Mouse (Mus musculus): ENCODE results near the gene Cadm1. TPM values are rescaled to one million over a fixed set of nuclear protein-coding genes. Genes with fewer than 3 reads are reported as not detected.

Cadm1 gene
- total RNA-seq, 2 experiments from 2014 or later, result 31.6 to 38.0 TPM

GRCm38 (mm10) chr9:47801242-47801641 lies 271.3 kb downstream of the Cadm1 start:
- no peak for DNase-seq

- no peak for DNase-seq
These were observed 272.6 kb downstream of the Cadm1 start for GRCm38 (mm10) chr9:47802527-47802926.

GRCm38 (mm10) chr9:47803531-47804105 lies 273.6 kb downstream of the Cadm1 start:
- DNase-seq, result no peak

GRCm38 (mm10) chr9:47805658-47806057 lies 275.7 kb downstream of the Cadm1 start:
- no peak for DNase-seq

GRCm38 (mm10) chr9:47825668-47826067 lies 295.7 kb downstream of the Cadm1 start:
- no peak for DNase-seq

- DNase-seq, result peak; percentile 54 to 75
These were observed 298.8 kb downstream of the Cadm1 start for GRCm38 (mm10) chr9:47828762-47829161.

GRCm38 (mm10) chr9:47829204-47829603 lies 299.2 kb downstream of the Cadm1 start:
- DNase-seq, result no peak

- DNase-seq, result no peak
These were observed 299.9 kb downstream of the Cadm1 start for GRCm38 (mm10) chr9:47829846-47830245.

- DNase-seq, result no peak
These were observed 301.4 kb downstream of the Cadm1 start for GRCm38 (mm10) chr9:47831412-47831811.

- DNase-seq, result no peak
These were observed 308.2 kb downstream of the Cadm1 start for GRCm38 (mm10) chr9:47838170-47838569.

GRCm38 (mm10) chr9:47838890-47839691 lies 309.1 kb downstream of the Cadm1 start:
- no peak for DNase-seq

GRCm38 (mm10) chr9:47839692-47840025 lies 309.7 kb downstream of the Cadm1 start:
- DNase-seq, result no peak

GRCm38 (mm10) chr9:47843328-47843727 lies 313.4 kb downstream of the Cadm1 start:
- no peak for DNase-seq

- no peak for DNase-seq
These were observed 316.3 kb downstream of the Cadm1 start for GRCm38 (mm10) chr9:47846275-47846674.

- no peak for DNase-seq
These were observed 317.0 kb downstream of the Cadm1 start for GRCm38 (mm10) chr9:47846926-47847325.

- DNase-seq, result no peak
These were observed 317.8 kb downstream of the Cadm1 start for GRCm38 (mm10) chr9:47847797-47848196.

GRCm38 (mm10) chr9:47848745-47849144 lies 318.8 kb downstream of the Cadm1 start:
- no peak for DNase-seq

- peak in 1 of 2 experiments; percentile 19 for DNase-seq
These were observed 326.3 kb downstream of the Cadm1 start for GRCm38 (mm10) chr9:47856311-47856710.

GRCm38 (mm10) chr9:47857235-47857634 lies 327.3 kb downstream of the Cadm1 start:
- DNase-seq, result no peak

GRCm38 (mm10) chr9:47858134-47858533 lies 328.2 kb downstream of the Cadm1 start:
- DNase-seq, result no peak

- DNase-seq, result no peak
These were observed 328.9 kb downstream of the Cadm1 start for GRCm38 (mm10) chr9:47858778-47859395.

- DNase-seq, result no peak
These were observed 331.0 kb downstream of the Cadm1 start for GRCm38 (mm10) chr9:47860994-47861393.

- DNase-seq, result peak in 1 of 2 experiments; percentile 7
These were observed 331.8 kb downstream of the Cadm1 start for GRCm38 (mm10) chr9:47861783-47862182.

Data from adrenal gland, postnatal 36 days (tissue).